Mouse (Mus musculus) bone marrow, adult 2 months (tissue): ENCODE results near the gene Prx.

ENCODE experiments used
- CTCF ChIP-seq: fragments of 200-500 bp; IDR thresholded peaks from 2 replicates; pipeline ENCODE4 v1.5.1; 2011; ENCODE audit warnings: low read length, control low read depth; ENCODE audit not compliant: control insufficient read depth, insufficient read depth
- POLR2A ChIP-seq: fragments of 200-500 bp; IDR thresholded peaks from 2 replicates; pipeline ENCODE4 v1.6.1; 2011; ENCODE audit warnings: low read depth, mild to moderate bottlenecking, control low read depth, low read length, borderline replicate concordance; ENCODE audit not compliant: control insufficient read depth

DNA sequence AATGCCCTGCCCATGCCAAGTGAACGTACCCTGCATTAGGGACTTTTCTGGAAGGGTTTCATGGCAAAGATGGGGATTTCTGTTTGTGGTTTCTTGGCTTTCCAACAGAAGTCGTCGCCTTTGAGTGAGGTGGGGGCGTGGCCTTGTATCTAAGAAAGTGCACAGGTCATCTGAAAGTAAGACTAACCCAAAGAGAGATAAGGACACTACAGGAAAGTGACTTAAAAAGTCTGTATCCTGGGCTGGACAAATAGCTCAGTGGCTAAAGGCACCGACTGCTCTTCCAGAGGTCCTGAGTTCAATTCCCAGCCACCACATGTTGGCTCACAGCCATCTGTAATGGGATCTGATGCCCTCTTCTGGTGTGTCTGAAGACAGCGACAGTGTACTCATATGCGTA lies 20.6 kb upstream of the Prx start:
- TF ChIP-seq CTCF (no peak), POLR2A (no peak)
